Mouse (Mus musculus): Measurements from ENCODE around the gene Camkmt. TPM values are rescaled to one million over a fixed set of nuclear protein-coding genes. Genes with fewer than 3 reads are reported as not detected.

The Camkmt gene
- polyA plus RNA-seq, 2 experiments: 0.77 to 3.0 TPM

- no peak for ATAC-seq (ENCODE audit: insufficient read depth)
- no peak for TF ChIP-seq CTCF (IDR thresholded peaks at IDR 0.05; ENCODE audit: low read depth)
- no peak for TF ChIP-seq EP300 (IDR thresholded peaks at IDR 0.05; ENCODE audit: low read depth)
- Histone ChIP-seq H3K9ac (replicated peaks) (no peak overlapping the region), H3K9me3 (ENCODE audit: control insufficient read depth, low read length) (no peaks in the 10 kb centered on the region), H3K36me3 (replicated peaks; ENCODE audit: control insufficient read depth, insufficient read depth, low read depth) (no peaks in the 10 kb centered on the region), H3K4me2 (ENCODE audit: low read depth) (no peak overlapping the region), H3K27ac (no peak overlapping the region), H3K4me1 (replicated peaks; ENCODE audit: control insufficient read depth in 2 of 2, insufficient read depth in 2 of 2, low read length in 1 of 2) (no peaks in the 10 kb centered on the region), H3K4me3 (ENCODE audit: insufficient read depth in 1 of 2, low read depth in 2 of 2, low read length in 2 of 2) (no peak overlapping the region), H3K27me3 (ENCODE audit: control insufficient read depth, insufficient read depth, low read length) (no peaks in the 10 kb centered on the region)
- 87% methylated on average over 7 of the region's 7 CpGs for WGBS (ENCODE audit: insufficient replicate concordance)
- DNase-seq (ENCODE audit: low read depth in 3 of 3, low spot score in 3 of 3): no peak
Observed at GRCm38 (mm10) chr17:85067331-85067730, 23.0 kb upstream of the Camkmt start.

GRCm38 (mm10) chr17:85070658-85071057 lies 19.7 kb upstream of the Camkmt start:
- no peak overlapping the region for H3K27ac ChIP-seq
- 75% methylated on average over 6 of the region's 6 CpGs for WGBS (ENCODE audit: insufficient replicate concordance)
- no peaks in the 10 kb centered on the region for H3K27me3 ChIP-seq (ENCODE audit: control insufficient read depth, insufficient read depth, low read length)
- no peaks in the 10 kb centered on the region for H3K36me3 ChIP-seq (replicated peaks; ENCODE audit: control insufficient read depth, insufficient read depth, low read depth)
- H3K9me3 ChIP-seq (ENCODE audit: control insufficient read depth, low read length): no peaks in the 10 kb centered on the region
- ATAC-seq (ENCODE audit: insufficient read depth) (no peak), DNase-seq (ENCODE audit: low read depth in 3 of 3, low spot score in 3 of 3) (no peak)
- no peak overlapping the region for H3K9ac ChIP-seq (replicated peaks)
- no peak overlapping the region for H3K4me2 ChIP-seq (ENCODE audit: low read depth)
- no peaks in the 10 kb centered on the region for H3K4me1 ChIP-seq (replicated peaks; ENCODE audit: control insufficient read depth in 2 of 2, insufficient read depth in 2 of 2, low read length in 1 of 2)
- no peak for TF ChIP-seq EP300 (IDR thresholded peaks at IDR 0.05; ENCODE audit: low read depth)
- no peak for TF ChIP-seq CTCF (IDR thresholded peaks at IDR 0.05; ENCODE audit: low read depth)
- H3K4me3 ChIP-seq (ENCODE audit: insufficient read depth in 1 of 2, low read depth in 2 of 2, low read length in 2 of 2): no peak overlapping the region

GRCm38 (mm10) chr17:85071088-85071775 lies 19.1 kb upstream of the Camkmt start:
- ATAC-seq (ENCODE audit: insufficient read depth): no peak
- no peak for DNase-seq (ENCODE audit: low read depth in 3 of 3, low spot score in 3 of 3)
- no peaks in the 10 kb centered on the region for H3K27me3 ChIP-seq (ENCODE audit: control insufficient read depth, insufficient read depth, low read length)
- WGBS (ENCODE audit: insufficient replicate concordance): 77% methylated on average over 8 of the region's 8 CpGs
- no peak overlapping the region for H3K27ac ChIP-seq
- H3K4me1 ChIP-seq (replicated peaks; ENCODE audit: control insufficient read depth in 2 of 2, insufficient read depth in 2 of 2, low read length in 1 of 2): no peaks in the 10 kb centered on the region
- H3K36me3 ChIP-seq (replicated peaks; ENCODE audit: control insufficient read depth, insufficient read depth, low read depth): no peaks in the 10 kb centered on the region
- H3K4me2 ChIP-seq (ENCODE audit: low read depth): no peak overlapping the region
- no peak overlapping the region for H3K9ac ChIP-seq (replicated peaks)
- no peak overlapping the region for H3K4me3 ChIP-seq (ENCODE audit: insufficient read depth in 1 of 2, low read depth in 2 of 2, low read length in 2 of 2)
- no peaks in the 10 kb centered on the region for H3K9me3 ChIP-seq (ENCODE audit: control insufficient read depth, low read length)
- TF ChIP-seq EP300 (IDR thresholded peaks at IDR 0.05; ENCODE audit: low read depth) (no peak), CTCF (IDR thresholded peaks at IDR 0.05; ENCODE audit: low read depth) (peak; percentile 43)

DNA sequence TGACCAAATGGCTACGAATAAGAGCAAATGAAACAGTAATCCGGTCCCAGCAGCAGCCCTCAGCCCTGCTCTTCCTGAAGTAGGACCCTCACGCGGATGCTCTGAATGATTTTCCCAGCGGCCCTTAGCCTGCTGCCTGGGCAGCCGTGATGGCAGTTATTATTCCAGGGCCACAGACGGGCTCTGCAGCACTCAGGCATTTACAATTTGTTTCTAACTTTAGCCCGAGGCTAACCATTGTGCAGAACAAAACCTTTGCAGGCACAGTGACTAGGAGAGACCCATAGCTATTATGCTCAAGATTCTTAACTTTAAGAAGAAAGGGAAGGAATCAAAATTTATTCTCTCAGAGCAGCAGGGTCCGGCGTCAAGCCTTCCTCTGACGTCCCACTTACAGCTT lies 18.0 kb upstream of the Camkmt start:
- H3K9me3 ChIP-seq (ENCODE audit: control insufficient read depth, low read length): no peaks in the 10 kb centered on the region
- no peaks in the 10 kb centered on the region for H3K27me3 ChIP-seq (ENCODE audit: control insufficient read depth, insufficient read depth, low read length)
- no peak overlapping the region for H3K27ac ChIP-seq
- H3K4me1 ChIP-seq (replicated peaks; ENCODE audit: control insufficient read depth in 2 of 2, insufficient read depth in 2 of 2, low read length in 1 of 2): no peaks in the 10 kb centered on the region
- WGBS (ENCODE audit: insufficient replicate concordance): 83% methylated on average over 11 of the region's 11 CpGs
- ATAC-seq (ENCODE audit: insufficient read depth) (no peak), DNase-seq (ENCODE audit: low read depth in 3 of 3, low spot score in 3 of 3) (no peak)
- no peak overlapping the region for H3K4me3 ChIP-seq (ENCODE audit: insufficient read depth in 1 of 2, low read depth in 2 of 2, low read length in 2 of 2)
- no peak overlapping the region for H3K9ac ChIP-seq (replicated peaks)
- no peak for TF ChIP-seq CTCF (IDR thresholded peaks at IDR 0.05; ENCODE audit: low read depth)
- no peak for TF ChIP-seq EP300 (IDR thresholded peaks at IDR 0.05; ENCODE audit: low read depth)
- no peaks in the 10 kb centered on the region for H3K36me3 ChIP-seq (replicated peaks; ENCODE audit: control insufficient read depth, insufficient read depth, low read depth)
- no peak overlapping the region for H3K4me2 ChIP-seq (ENCODE audit: low read depth)

GRCm38 (mm10) chr17:85073214-85073613 lies 17.1 kb upstream of the Camkmt start:
- Histone ChIP-seq H3K9me3 (ENCODE audit: control insufficient read depth, low read length) (no peaks in the 10 kb centered on the region), H3K27ac (no peak overlapping the region), H3K4me1 (replicated peaks; ENCODE audit: control insufficient read depth in 2 of 2, insufficient read depth in 2 of 2, low read length in 1 of 2) (no peaks in the 10 kb centered on the region), H3K36me3 (replicated peaks; ENCODE audit: control insufficient read depth, insufficient read depth, low read depth) (no peaks in the 10 kb centered on the region), H3K4me2 (ENCODE audit: low read depth) (no peak overlapping the region), H3K9ac (replicated peaks) (no peak overlapping the region), H3K4me3 (ENCODE audit: insufficient read depth in 1 of 2, low read depth in 2 of 2, low read length in 2 of 2) (no peak overlapping the region), H3K27me3 (ENCODE audit: control insufficient read depth, insufficient read depth, low read length) (no peaks in the 10 kb centered on the region)
- DNase-seq (ENCODE audit: low read depth in 3 of 3, low spot score in 3 of 3) (no peak), ATAC-seq (ENCODE audit: insufficient read depth) (no peak)
- WGBS (ENCODE audit: insufficient replicate concordance): 76% methylated on average over 7 of the region's 7 CpGs
- TF ChIP-seq EP300 (IDR thresholded peaks at IDR 0.05; ENCODE audit: low read depth) (no peak), CTCF (IDR thresholded peaks at IDR 0.05; ENCODE audit: low read depth) (no peak)
